Mouse (Mus musculus): ENCODE measurements around the gene Os9. TPM values are rescaled to one million over a fixed set of nuclear protein-coding genes. Genes with fewer than 3 reads are reported as not detected.

Gene Os9
- polyA plus RNA-seq, 1 experiment from 2014 or later = 53.0 TPM

GRCm38 (mm10) chr10:127115068-127115467 lies 5.9 kb downstream of the Os9 start:
- Histone ChIP-seq H3K9me3 (replicated peaks; ENCODE audit: control insufficient read depth, low read length) (no peaks in the 10 kb centered on the region), H3K27ac (ENCODE audit: low read depth, low read length) (no peak overlapping the region), H3K27me3 (replicated peaks; ENCODE audit: control insufficient read depth, insufficient read depth, low read length) (no peaks in the 10 kb centered on the region), H3K36me3 (ENCODE audit: control insufficient read depth, insufficient read depth, low read length) (peaks cover 51% of the 10 kb centered on the region), H3K4me3 (ENCODE audit: low read depth, low read length) (no peak overlapping the region), H3K4me1 (ENCODE audit: control insufficient read depth, insufficient read depth, low read length) (no peaks in the 10 kb centered on the region), H3K4me2 (ENCODE audit: low read length) (no peak overlapping the region), H3K9ac (ENCODE audit: low read length) (no peak overlapping the region)
- ATAC-seq (no peak), DNase-seq (ENCODE audit: low spot score) (peak; percentile 46)
- WGBS = 84% methylated on average over 2 of the region's 2 CpGs

GRCm38 (mm10) chr10:127114408-127114807 lies 6.5 kb downstream of the Os9 start:
- no peak for DNase-seq (ENCODE audit: low spot score)
- no peak overlapping the region for H3K9ac ChIP-seq (ENCODE audit: low read length)
- 95% methylated on average over 11 of the region's 11 CpGs for WGBS
- H3K4me1 ChIP-seq (ENCODE audit: control insufficient read depth, insufficient read depth, low read length) = no peaks in the 10 kb centered on the region
- peaks cover 49% of the 10 kb centered on the region for H3K36me3 ChIP-seq (ENCODE audit: control insufficient read depth, insufficient read depth, low read length)
- H3K9me3 ChIP-seq (replicated peaks; ENCODE audit: control insufficient read depth, low read length) = no peaks in the 10 kb centered on the region
- H3K27ac ChIP-seq (ENCODE audit: low read depth, low read length) = no peak overlapping the region
- no peak overlapping the region for H3K4me2 ChIP-seq (ENCODE audit: low read length)
- no peaks in the 10 kb centered on the region for H3K27me3 ChIP-seq (replicated peaks; ENCODE audit: control insufficient read depth, insufficient read depth, low read length)
- no peak for ATAC-seq
- no peak overlapping the region for H3K4me3 ChIP-seq (ENCODE audit: low read depth, low read length)

- WGBS = 88% methylated on average over 15 of the region's 15 CpGs
- DNase-seq (ENCODE audit: low spot score) = no peak
- Histone ChIP-seq H3K4me3 (ENCODE audit: low read depth, low read length) (no peak overlapping the region), H3K9me3 (replicated peaks; ENCODE audit: control insufficient read depth, low read length) (no peaks in the 10 kb centered on the region), H3K4me1 (ENCODE audit: control insufficient read depth, insufficient read depth, low read length) (no peaks in the 10 kb centered on the region), H3K27ac (ENCODE audit: low read depth, low read length) (no peak overlapping the region), H3K4me2 (ENCODE audit: low read length) (no peak overlapping the region), H3K9ac (ENCODE audit: low read length) (no peak overlapping the region), H3K27me3 (replicated peaks; ENCODE audit: control insufficient read depth, insufficient read depth, low read length) (no peaks in the 10 kb centered on the region), H3K36me3 (ENCODE audit: control insufficient read depth, insufficient read depth, low read length) (peaks cover 30% of the 10 kb centered on the region)
- ATAC-seq = no peak
Measured at GRCm38 (mm10) chr10:127111001-127111887, 9.7 kb downstream of the Os9 start.

DNA sequence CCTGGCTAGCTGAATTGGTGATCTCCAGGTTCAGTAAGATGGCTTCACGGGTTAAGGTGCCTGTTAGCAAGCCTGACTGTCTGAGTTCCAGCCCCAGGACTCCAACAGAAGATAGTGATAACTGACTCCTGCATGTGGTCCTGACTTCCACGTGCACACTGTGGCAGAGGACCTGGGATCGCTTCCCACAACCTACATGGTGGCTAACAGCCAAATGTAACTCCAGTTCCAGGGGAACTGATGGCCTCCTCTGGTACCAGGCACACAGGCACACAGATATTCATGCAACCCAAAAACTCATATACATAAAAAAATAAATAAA lies 12.7 kb downstream of the Os9 start:
- no peak for DNase-seq (ENCODE audit: low spot score)
- H3K27me3 ChIP-seq (replicated peaks; ENCODE audit: control insufficient read depth, insufficient read depth, low read length) = no peaks in the 10 kb centered on the region
- no peak overlapping the region for H3K4me3 ChIP-seq (ENCODE audit: low read depth, low read length)
- ATAC-seq = no peak
- no peak overlapping the region for H3K9ac ChIP-seq (ENCODE audit: low read length)
- WGBS = 83% methylated on average over 3 of the region's 3 CpGs
- no peaks in the 10 kb centered on the region for H3K9me3 ChIP-seq (replicated peaks; ENCODE audit: control insufficient read depth, low read length)
- H3K36me3 ChIP-seq (ENCODE audit: control insufficient read depth, insufficient read depth, low read length) = peaks cover 29% of the 10 kb centered on the region
- no peak overlapping the region for H3K27ac ChIP-seq (ENCODE audit: low read depth, low read length)
- H3K4me1 ChIP-seq (ENCODE audit: control insufficient read depth, insufficient read depth, low read length) = no peaks in the 10 kb centered on the region
- no peak overlapping the region for H3K4me2 ChIP-seq (ENCODE audit: low read length)

DNA sequence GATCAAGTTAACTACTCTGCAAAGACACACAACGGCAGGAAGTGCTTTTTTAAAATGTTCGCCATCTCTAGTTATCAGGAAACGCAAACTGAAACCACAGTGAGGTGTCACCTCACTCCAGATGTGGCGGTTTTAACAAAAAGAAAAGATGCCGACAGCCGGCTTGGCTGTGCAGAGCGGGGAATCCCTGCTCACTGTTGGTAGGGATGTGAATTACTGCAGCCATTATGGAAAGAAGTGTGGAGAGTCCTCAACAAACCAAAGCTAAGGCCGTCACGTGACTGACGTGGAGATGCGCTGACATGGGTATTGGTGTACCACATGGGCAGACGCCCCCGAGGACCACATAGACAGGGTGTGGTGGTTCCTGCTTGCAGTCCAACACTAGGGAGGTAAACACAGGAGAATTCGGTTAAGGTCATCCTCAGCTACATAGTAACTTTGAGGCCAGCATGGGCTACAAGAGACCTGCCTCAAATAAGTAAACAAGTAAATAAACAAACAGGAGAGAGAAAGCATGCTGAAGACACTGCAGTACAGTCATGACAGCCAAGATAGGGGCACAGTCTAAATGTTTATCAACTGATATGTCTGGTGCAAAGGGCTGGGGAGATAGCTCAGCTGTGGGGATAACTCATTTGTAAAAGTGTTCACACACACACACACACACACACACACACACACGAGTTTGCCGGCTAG lies 13.2 kb downstream of the Os9 start:
- no peak overlapping the region for H3K27ac ChIP-seq (ENCODE audit: low read depth, low read length)
- ATAC-seq (no peak), DNase-seq (ENCODE audit: low spot score) (no peak)
- peaks cover 24% of the 10 kb centered on the region for H3K36me3 ChIP-seq (ENCODE audit: control insufficient read depth, insufficient read depth, low read length)
- H3K9ac ChIP-seq (ENCODE audit: low read length) = no peak overlapping the region
- H3K4me1 ChIP-seq (ENCODE audit: control insufficient read depth, insufficient read depth, low read length) = no peaks in the 10 kb centered on the region
- WGBS = 91% methylated on average over 16 of the region's 16 CpGs
- H3K27me3 ChIP-seq (replicated peaks; ENCODE audit: control insufficient read depth, insufficient read depth, low read length) = no peaks in the 10 kb centered on the region
- no peaks in the 10 kb centered on the region for H3K9me3 ChIP-seq (replicated peaks; ENCODE audit: control insufficient read depth, low read length)
- H3K4me2 ChIP-seq (ENCODE audit: low read length) = no peak overlapping the region
- H3K4me3 ChIP-seq (ENCODE audit: low read depth, low read length) = no peak overlapping the region

GRCm38 (mm10) chr10:127103631-127104030 lies 17.3 kb downstream of the Os9 start:
- no peak overlapping the region for H3K9ac ChIP-seq (ENCODE audit: low read length)
- peaks cover 50% of the 10 kb centered on the region for H3K36me3 ChIP-seq (ENCODE audit: control insufficient read depth, insufficient read depth, low read length)
- no peak overlapping the region for H3K27ac ChIP-seq (ENCODE audit: low read depth, low read length)
- no peaks in the 10 kb centered on the region for H3K27me3 ChIP-seq (replicated peaks; ENCODE audit: control insufficient read depth, insufficient read depth, low read length)
- no peak overlapping the region for H3K4me2 ChIP-seq (ENCODE audit: low read length)
- DNase-seq (ENCODE audit: low spot score) (no peak), ATAC-seq (no peak)
- H3K4me1 ChIP-seq (ENCODE audit: control insufficient read depth, insufficient read depth, low read length) = no peaks in the 10 kb centered on the region
- H3K9me3 ChIP-seq (replicated peaks; ENCODE audit: control insufficient read depth, low read length) = no peaks in the 10 kb centered on the region
- 88% methylated on average over 7 of the region's 7 CpGs for WGBS
- H3K4me3 ChIP-seq (ENCODE audit: low read depth, low read length) = no peak overlapping the region

- no peak for DNase-seq (ENCODE audit: low spot score)
- no peak overlapping the region for H3K9ac ChIP-seq (ENCODE audit: low read length)
- no peaks in the 10 kb centered on the region for H3K9me3 ChIP-seq (replicated peaks; ENCODE audit: control insufficient read depth, low read length)
- H3K4me3 ChIP-seq (ENCODE audit: low read depth, low read length) = no peak overlapping the region
- no peak for ATAC-seq
- peaks cover 61% of the 10 kb centered on the region for H3K36me3 ChIP-seq (ENCODE audit: control insufficient read depth, insufficient read depth, low read length)
- no peak overlapping the region for H3K27ac ChIP-seq (ENCODE audit: low read depth, low read length)
- H3K27me3 ChIP-seq (replicated peaks; ENCODE audit: control insufficient read depth, insufficient read depth, low read length) = no peaks in the 10 kb centered on the region
- no peaks in the 10 kb centered on the region for H3K4me1 ChIP-seq (ENCODE audit: control insufficient read depth, insufficient read depth, low read length)
- H3K4me2 ChIP-seq (ENCODE audit: low read length) = no peak overlapping the region
- 86% methylated on average over 6 of the region's 6 CpGs for WGBS
Measured at GRCm38 (mm10) chr10:127101151-127101550, 19.8 kb downstream of the Os9 start.

DNA sequence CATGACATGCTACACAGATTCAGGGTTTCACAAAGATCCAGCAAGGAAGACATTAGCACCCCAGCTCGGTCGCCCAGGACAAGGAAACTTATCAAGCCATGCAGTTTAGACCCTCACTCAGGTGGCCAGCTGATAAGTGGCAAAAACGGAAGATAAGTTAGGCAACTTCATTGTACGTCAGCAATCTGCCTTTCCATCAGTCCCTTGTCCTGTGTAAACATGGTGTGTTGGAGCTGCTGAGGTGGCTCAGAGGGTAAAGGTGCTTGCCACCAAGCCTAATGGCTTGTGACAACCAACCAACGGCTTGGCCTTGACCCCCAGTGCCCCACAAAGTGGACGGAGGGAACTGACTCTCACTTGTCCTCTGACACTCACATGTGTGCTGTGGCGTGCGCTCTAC lies 20.5 kb downstream of the Os9 start:
- no peak overlapping the region for H3K9ac ChIP-seq (ENCODE audit: low read length)
- H3K4me3 ChIP-seq (ENCODE audit: low read depth, low read length) = no peak overlapping the region
- H3K27ac ChIP-seq (ENCODE audit: low read depth, low read length) = no peak overlapping the region
- H3K9me3 ChIP-seq (replicated peaks; ENCODE audit: control insufficient read depth, low read length) = no peaks in the 10 kb centered on the region
- no peaks in the 10 kb centered on the region for H3K4me1 ChIP-seq (ENCODE audit: control insufficient read depth, insufficient read depth, low read length)
- DNase-seq (ENCODE audit: low spot score) (no peak), ATAC-seq (no peak)
- no peaks in the 10 kb centered on the region for H3K27me3 ChIP-seq (replicated peaks; ENCODE audit: control insufficient read depth, insufficient read depth, low read length)
- H3K4me2 ChIP-seq (ENCODE audit: low read length) = no peak overlapping the region
- peaks cover 64% of the 10 kb centered on the region for H3K36me3 ChIP-seq (ENCODE audit: control insufficient read depth, insufficient read depth, low read length)
- 89% methylated on average over 8 of the region's 8 CpGs for WGBS

DNA sequence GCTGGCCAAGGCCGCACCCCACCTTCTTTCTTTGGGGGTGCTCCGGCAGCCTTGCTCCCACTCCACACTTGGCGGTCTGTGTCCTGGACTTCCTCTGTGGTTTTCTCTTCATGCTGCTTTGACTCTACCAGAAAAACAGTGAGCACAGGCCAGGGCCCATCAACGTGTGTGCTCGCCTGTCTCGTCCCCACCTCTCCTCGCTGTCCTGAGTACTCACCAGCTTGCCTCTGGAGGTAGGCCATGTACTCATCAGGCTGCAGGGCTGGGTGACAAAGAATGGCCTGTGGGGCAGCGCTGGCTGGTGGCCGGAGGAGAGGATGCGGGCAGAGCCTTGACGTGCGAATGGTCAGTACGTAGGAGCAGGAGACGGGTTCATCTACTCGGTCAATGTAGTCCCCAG lies 21.1 kb downstream of the Os9 start:
- H3K9ac ChIP-seq (ENCODE audit: low read length) = no peak overlapping the region
- H3K4me1 ChIP-seq (ENCODE audit: control insufficient read depth, insufficient read depth, low read length) = no peaks in the 10 kb centered on the region
- no peak overlapping the region for H3K27ac ChIP-seq (ENCODE audit: low read depth, low read length)
- no peak overlapping the region for H3K4me3 ChIP-seq (ENCODE audit: low read depth, low read length)
- H3K36me3 ChIP-seq (ENCODE audit: control insufficient read depth, insufficient read depth, low read length) = peaks cover 69% of the 10 kb centered on the region
- WGBS = 92% methylated on average over 14 of the region's 15 CpGs
- H3K4me2 ChIP-seq (ENCODE audit: low read length) = no peak overlapping the region
- H3K27me3 ChIP-seq (replicated peaks; ENCODE audit: control insufficient read depth, insufficient read depth, low read length) = no peaks in the 10 kb centered on the region
- H3K9me3 ChIP-seq (replicated peaks; ENCODE audit: control insufficient read depth, low read length) = no peaks in the 10 kb centered on the region
- no peak for ATAC-seq
- no peak for DNase-seq (ENCODE audit: low spot score)
